Mouse (Mus musculus): ENCODE results near the gene Mcee.

The Mcee gene

GRCm38 (mm10) chr7:64392122-64392818 lies at the start of gene Mcee, which contains the start of gene Mphosph10:
Mcee (plus strand) TSS chr7:64392607.
Mphosph10 (minus strand) TSS chr7:64392268.
- DNase-seq (ENCODE audit: low read depth, low spot score), result peak; percentile 95

DNA sequence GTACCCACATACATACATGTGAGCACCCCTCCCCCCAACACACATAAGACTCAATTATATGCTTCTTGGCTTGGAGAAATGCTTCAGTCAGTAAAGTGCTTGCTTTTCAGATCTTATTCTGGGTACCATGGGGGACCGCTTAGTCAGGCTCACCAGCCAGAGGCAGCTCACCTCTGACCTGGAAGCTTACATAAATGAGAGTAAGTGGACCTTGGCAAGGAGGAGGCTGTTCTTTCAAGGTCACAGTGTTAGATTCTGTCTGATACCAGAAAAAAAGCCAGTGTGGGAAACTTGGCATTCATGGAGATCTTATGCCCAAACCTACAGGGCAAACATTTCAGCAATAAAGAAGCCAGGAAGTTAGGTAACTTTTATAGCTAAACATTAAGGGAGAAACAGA lies 44.6 kb upstream of the Mcee start:
- no peak for DNase-seq (ENCODE audit: low read depth, low spot score)

DNA sequence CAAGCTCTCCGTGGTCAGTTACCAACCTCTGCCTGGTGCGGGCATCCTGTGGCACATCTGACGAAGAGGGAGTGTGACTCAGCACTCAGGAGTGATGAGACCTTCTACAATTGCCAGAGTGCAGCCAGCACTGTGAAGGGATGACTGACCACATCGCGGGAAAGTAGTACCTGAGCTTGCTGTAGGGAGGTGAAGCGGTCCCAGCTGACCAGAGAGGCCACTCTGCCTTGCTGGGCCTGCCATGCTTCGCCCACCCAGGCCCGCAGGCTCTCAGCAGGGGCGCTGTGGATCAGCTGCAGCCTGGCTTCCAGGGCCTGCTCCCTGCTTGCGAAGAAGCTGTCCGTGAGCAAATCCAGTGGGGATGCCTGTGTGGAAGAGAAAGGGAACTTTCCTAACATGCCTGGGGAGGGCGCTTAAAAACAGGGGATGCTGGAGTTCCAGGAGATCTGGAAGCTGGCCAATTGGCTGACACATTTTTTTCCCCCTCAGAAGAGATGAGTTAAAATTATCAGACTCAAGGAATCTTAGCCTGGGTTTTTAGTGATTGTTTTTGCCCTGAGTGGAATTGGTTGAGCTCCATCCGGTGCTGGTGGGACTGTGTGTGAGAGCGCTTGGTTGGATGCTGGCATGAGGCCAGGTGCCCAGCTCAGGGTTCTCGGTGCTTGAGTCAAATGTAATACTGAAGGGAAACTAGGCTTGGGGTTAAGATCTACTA lies 43.1 kb upstream of the Mcee start:
- DNase-seq (ENCODE audit: low read depth, low spot score), result no peak

- DNase-seq (ENCODE audit: low read depth, low spot score), result no peak
These were observed 41.3 kb upstream of the Mcee start for GRCm38 (mm10) chr7:64351087-64351486.

GRCm38 (mm10) chr7:64354206-64354605 lies 38.2 kb upstream of the Mcee start:
- peak; percentile 1 for DNase-seq (ENCODE audit: low read depth, low spot score)

- no peak for DNase-seq (ENCODE audit: low read depth, low spot score)
These were observed 35.7 kb upstream of the Mcee start for GRCm38 (mm10) chr7:64356661-64357060.

DNA sequence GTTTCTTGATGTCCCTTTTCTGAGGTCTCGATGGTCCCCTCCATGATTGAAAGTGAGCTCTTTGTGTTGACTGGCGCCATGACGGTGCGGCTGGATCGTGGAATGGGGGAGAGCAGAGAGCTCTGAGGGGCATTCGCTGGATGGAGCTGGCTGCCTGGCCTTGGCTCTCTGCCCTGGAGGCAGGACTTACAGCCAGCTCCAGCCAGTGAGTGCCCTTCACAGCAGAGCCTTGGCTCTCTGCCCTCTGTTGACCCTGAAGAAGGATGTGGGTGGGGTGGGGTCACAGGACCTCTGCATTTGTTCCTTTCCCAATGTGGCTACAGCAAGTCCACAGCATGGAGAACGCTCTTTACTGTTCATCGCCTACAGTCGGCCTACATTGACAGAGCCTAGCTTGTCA lies 35.0 kb upstream of the Mcee start:
- no peak for DNase-seq (ENCODE audit: low read depth, low spot score)

DNA sequence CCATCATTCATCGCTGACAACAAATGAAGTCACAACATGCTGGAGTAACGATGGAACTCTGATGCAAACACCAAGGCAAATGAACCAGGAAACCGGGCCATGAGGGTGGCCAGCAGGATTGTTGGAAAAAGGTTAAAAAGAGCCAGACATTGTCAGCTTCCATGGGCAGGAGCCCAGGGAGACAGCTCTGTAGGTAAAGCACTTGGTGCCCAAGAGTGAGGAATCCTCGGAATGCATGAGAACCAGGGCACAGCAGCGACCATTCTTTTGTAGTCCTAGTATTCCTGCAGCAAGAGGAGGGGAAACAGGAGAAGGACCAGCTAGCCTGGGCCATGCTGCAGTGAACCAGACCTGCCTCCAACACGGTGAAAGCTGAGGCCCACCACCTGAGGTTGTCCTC lies 33.7 kb upstream of the Mcee start:
- no peak for DNase-seq (ENCODE audit: low read depth, low spot score)

GRCm38 (mm10) chr7:64359943-64360585 lies 32.3 kb upstream of the Mcee start:
- peak; percentile 2 for DNase-seq (ENCODE audit: low read depth, low spot score)

DNA sequence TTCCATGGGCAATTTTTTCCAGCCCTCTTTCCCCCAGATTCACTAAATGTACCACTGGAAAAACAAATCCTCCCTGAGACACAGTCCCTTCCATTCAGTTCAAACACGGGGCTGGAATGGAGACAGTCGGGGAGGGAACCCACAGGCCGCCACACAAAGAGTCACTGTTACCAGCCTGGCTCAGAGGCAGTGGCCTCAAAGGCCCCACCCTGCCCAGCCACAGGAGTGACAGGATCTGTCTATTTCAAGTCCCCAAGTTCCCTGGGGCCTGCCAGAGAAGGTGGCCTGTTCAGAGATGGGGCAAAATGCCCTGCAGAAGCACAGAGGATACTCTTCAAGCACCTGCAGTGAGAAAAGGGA lies 31.8 kb upstream of the Mcee start:
- DNase-seq (ENCODE audit: low read depth, low spot score), result peak; percentile 1

- DNase-seq (ENCODE audit: low read depth, low spot score), result no peak
These were observed 26.5 kb upstream of the Mcee start for GRCm38 (mm10) chr7:64365863-64366262.

DNA sequence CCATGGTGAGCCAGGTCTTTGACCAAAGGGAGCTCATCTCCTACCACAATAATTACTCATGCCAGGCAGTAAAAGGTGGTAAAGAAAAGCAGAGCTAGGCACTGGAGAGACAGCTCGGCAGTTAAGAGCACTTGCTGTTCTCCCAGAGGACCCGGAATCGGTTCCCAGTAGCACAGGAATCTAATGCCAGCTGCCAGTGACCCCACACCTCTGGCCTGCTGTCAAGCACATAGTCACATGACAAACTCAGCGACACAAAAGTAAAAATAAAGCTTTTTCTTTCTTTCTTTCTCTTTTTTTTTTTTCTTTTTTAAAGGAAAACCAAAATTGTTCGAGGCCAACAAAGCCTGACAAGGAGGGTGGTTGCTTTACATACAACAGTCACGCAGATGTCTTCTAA lies 22.6 kb upstream of the Mcee start:
- DNase-seq (ENCODE audit: low read depth, low spot score), result no peak

GRCm38 (mm10) chr7:64371940-64372878 lies 20.2 kb upstream of the Mcee start:
- no peak for DNase-seq (ENCODE audit: low read depth, low spot score)

DNA sequence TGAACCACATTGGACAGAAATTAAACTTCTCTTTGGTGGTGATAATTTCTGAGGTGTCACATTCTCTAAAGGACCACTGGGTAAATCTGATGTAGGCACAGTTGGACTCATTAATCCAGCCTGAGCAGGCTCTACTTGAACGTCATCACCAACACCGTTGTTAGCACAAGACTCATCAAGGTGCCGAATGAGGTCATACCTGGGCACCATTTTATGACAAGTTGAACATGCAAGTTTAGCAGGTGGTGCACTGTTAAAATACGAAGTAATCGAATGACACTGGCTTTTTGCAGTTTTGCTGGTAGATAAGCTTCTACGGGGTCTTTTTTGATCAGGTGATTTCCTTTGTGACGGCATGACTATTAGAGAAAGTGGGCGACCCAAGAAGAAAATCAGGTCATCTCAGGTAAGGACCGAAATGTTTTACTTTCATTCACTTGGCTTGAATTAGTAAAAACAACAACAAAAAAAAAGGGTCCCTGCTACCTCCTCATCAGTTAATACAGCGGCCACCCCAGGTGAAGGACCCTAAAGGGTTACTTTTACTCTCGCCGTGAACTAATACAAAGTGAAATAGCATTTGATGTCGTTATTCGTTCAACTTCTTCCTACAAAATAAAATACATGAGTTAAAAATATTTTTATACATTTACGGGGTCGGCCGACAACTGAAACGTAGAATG lies 19.1 kb upstream of the Mcee start:
- peak; percentile 6 for DNase-seq (ENCODE audit: low read depth, low spot score)

DNA sequence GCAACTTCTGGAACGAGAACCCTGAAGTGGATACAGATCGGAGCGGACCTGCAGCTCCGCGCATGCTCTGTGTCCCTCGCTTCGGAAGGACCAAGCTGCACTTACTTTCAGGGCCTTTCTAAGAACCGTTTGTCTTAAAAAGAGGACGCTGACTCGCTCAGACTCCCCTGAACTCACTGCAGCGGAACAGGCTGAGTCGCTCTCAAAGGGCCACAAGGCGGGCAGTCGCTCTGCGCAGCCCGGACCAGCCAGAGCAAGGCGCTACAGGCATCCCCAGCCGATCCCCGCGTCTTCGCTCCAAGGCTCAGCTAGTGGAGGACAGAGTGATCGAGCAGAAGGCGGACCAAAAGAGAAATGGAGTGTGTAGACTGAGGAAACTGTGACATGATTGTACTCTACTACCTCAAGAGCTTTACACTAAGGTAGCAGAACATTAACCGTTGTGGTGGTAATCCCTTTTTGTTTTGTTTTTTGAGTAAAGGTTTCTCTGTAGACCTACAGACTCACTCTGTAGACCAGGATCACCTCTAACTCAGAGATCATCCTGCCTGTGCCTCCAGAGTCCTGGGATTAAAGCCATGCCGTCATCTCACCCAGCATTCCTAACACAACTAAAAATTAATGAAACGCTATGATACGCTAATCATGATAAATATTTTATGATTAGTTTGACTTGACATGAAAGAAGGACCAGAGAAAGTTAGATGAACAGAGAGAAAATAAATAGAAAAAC lies 18.4 kb upstream of the Mcee start, which contains the start of gene Fan1:
Fan1 (minus strand) TSS at position 266 of the 733 bp plus-strand sequence.
- DNase-seq (ENCODE audit: low read depth, low spot score), result peak; percentile 90

- DNase-seq (ENCODE audit: low read depth, low spot score), result peak; percentile 2
These were observed 928 bp upstream of the Mcee start for GRCm38 (mm10) chr7:64391479-64391878.

- DNase-seq (ENCODE audit: low read depth, low spot score), result no peak
These were observed 378 bp downstream of the Mcee start for GRCm38 (mm10) chr7:64392819-64393151.

- no peak for DNase-seq (ENCODE audit: low read depth, low spot score)
These were observed 8.3 kb downstream of the Mcee start for GRCm38 (mm10) chr7:64400725-64401124.

GRCm38 (mm10) chr7:64402452-64402851 lies 10.0 kb downstream of the Mcee start:
- no peak for DNase-seq (ENCODE audit: low read depth, low spot score)

DNA sequence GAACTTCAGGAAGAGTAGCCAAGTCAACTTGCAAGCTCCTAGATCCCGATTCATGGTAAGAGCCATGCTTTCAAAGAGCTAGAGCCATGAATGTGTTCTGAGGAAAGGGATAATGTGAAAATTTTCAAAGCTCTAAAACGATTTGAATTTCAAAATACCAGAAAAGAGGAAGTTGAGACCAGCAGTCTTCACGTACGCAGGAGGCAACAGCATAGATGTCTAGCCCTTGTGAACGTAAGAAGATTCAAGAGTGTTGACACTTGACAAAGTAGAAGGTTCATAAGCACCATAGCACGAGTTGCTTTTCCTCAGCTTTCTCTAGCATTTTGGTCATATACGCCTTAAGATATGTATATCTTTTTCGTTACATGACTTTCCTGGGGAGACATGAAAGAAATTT lies 11.6 kb downstream of the Mcee start:
- DNase-seq (ENCODE audit: low read depth, low spot score), result no peak
